Mouse (Mus musculus) kidney, embryonic 15.5 days (tissue): ENCODE results near the gene Ap5s1. TPM values are rescaled to one million over a fixed set of nuclear protein-coding genes. Genes with fewer than 3 reads are reported as not detected.

ENCODE experiments used
- ATAC-seq: fragments of 200-750 bp; cut with Nextera tagmentation; replicated peaks from 2 replicates; pipeline ENCODE4 v1.8.0; 2017; ENCODE audit warnings: moderate TSS enrichment; ENCODE audit not compliant: low FRiP score
- H3K27ac ChIP-seq: fragments of 300-500 bp; sonication (generic); 2 replicates; pipeline ENCODE4 v1.5.1; 2015; ENCODE audit warnings: mild to moderate bottlenecking, inconsistent platforms
- H3K27me3 ChIP-seq: fragments of 300-500 bp; sonication (generic); 2 replicates; pipeline ENCODE4 v1.6.1; 2015; ENCODE audit warnings: inconsistent platforms
- H3K36me3 ChIP-seq: fragments of 300-500 bp; sonication (generic); 2 replicates; pipeline ENCODE4 v1.6.1; 2015; ENCODE audit warnings: inconsistent platforms
- H3K4me1 ChIP-seq: fragments of 300-500 bp; sonication (generic); 2 replicates; pipeline ENCODE4 v1.6.1; 2015; ENCODE audit warnings: inconsistent platforms
- H3K4me2 ChIP-seq: fragments of 300-500 bp; sonication (generic); 2 replicates; pipeline ENCODE4 v1.6.1; 2015; ENCODE audit warnings: moderate library complexity, mild to moderate bottlenecking, inconsistent platforms
- H3K4me3 ChIP-seq: fragments of 300-500 bp; sonication (generic); replicated peaks from 2 replicates; pipeline ENCODE4 v1.5.1; 2015; ENCODE audit warnings: mild to moderate bottlenecking, inconsistent platforms
- H3K9ac ChIP-seq: fragments of 300-500 bp; sonication (generic); 2 replicates; pipeline ENCODE4 v1.6.1; 2015; ENCODE audit warnings: mild to moderate bottlenecking, inconsistent platforms
- H3K9me3 ChIP-seq: fragments of 300-500 bp; sonication (generic); replicated peaks from 2 replicates; pipeline ENCODE4 v1.6.1; 2016; ENCODE audit warnings: inconsistent platforms
- WGBS: fragments of 180-500 bp; shearing (Covaris S2); methylation state at CpG from one replicate; pipeline ENCODE4 v1.1.7; 2015; ENCODE audit warnings: mixed read lengths; 5-methylcytosine and 5-hydroxymethylcytosine counted together
- polyA plus RNA-seq: library from polyadenylated mRNA; unstranded; fragments of >200 nt; fragmentation: Nextera tagmentation; extraction: Ambion mirVana; gene quantifications from 2 replicates; pipeline ENCODE4 v1.2.1, GENCODE M21; 2015

The Ap5s1 gene
- polyA plus RNA-seq: 25.6 TPM in 2 replicates

GRCm38 (mm10) chr2:131206778-131207177, at the start of gene Ap5s1:
Gene Ap5s1 (plus strand): TSS chr2:131207078.
- Histone ChIP-seq H3K9me3 (no peaks in the 10 kb centered on the region), H3K36me3 (no peaks in the 10 kb centered on the region)

GRCm38 (mm10) chr2:131159491-131159910, 47.4 kb upstream of the Ap5s1 start:
- Histone ChIP-seq H3K9ac (peak overlapping the region; percentile 85), H3K4me2 (peak overlapping the region; percentile 90), H3K27ac (peak overlapping the region; percentile 84), H3K4me3 (peak overlapping the region; percentile 77), H3K27me3 (no peaks in the 10 kb centered on the region; the same call in 1 of the 2 replicates), H3K36me3 (peaks cover 3% of the 10 kb centered on the region; the same call in 1 of the 2 replicates), H3K4me1 (peaks cover 23% of the 10 kb centered on the region), H3K9me3 (no peaks in the 10 kb centered on the region)
- WGBS: 0% methylated on average over 18 of the region's 18 CpGs
- ATAC-seq: peak; percentile 63

More at GRCm38 (mm10) chr2:131206778-131207177, at the start of gene Ap5s1:
- Histone ChIP-seq H3K9ac (no peak within 1 kb of the TSS), H3K4me1 (peaks cover 34% of the 10 kb centered on the region), H3K27me3 (no peaks in the 10 kb centered on the region), H3K4me2 (no peak within 1 kb of the TSS), H3K27ac (no peak within 1 kb of the TSS), H3K4me3 (no peak within 1 kb of the TSS)
- ATAC-seq: no peak
- 62% methylated on average over 4 of the region's 4 CpGs for WGBS

- Histone ChIP-seq H3K9ac (peak within 1 kb of the TSS; percentile 85), H3K4me1 (peaks cover 23% of the 10 kb centered on the region), H3K27me3 (no peaks in the 10 kb centered on the region; the same call in 1 of the 2 replicates), H3K4me2 (peak within 1 kb of the TSS; percentile 90), H3K9me3 (no peaks in the 10 kb centered on the region), H3K27ac (peak within 1 kb of the TSS; percentile 94), H3K36me3 (peaks cover 3% of the 10 kb centered on the region; the same call in 1 of the 2 replicates), H3K4me3 (peak within 1 kb of the TSS; percentile 77)
- under 1% methylated on average over 54 of the region's 54 CpGs for WGBS
- ATAC-seq: peak; percentile 96
Observed at GRCm38 (mm10) chr2:131159938-131160581, 46.8 kb upstream of the Ap5s1 start, which contains the start of gene 1700037H04Rik. Gene 1700037H04Rik (minus strand): TSS chr2:131160081.

GRCm38 (mm10) chr2:131160671-131161111, 46.2 kb upstream of the Ap5s1 start:
- Histone ChIP-seq H3K9me3 (no peaks in the 10 kb centered on the region), H3K36me3 (no peaks in the 10 kb centered on the region), H3K27ac (peak overlapping the region; percentile 94), H3K4me2 (peak overlapping the region; percentile 90), H3K9ac (peak overlapping the region; percentile 82), H3K4me3 (peak overlapping the region; percentile 77), H3K27me3 (no peaks in the 10 kb centered on the region; the same call in 1 of the 2 replicates), H3K4me1 (peaks cover 23% of the 10 kb centered on the region)
- WGBS: under 1% methylated on average over 17 of the region's 17 CpGs
- no peak; the same call in 1 of the 2 replicates for ATAC-seq

- no peak for ATAC-seq
- Histone ChIP-seq H3K9me3 (no peaks in the 10 kb centered on the region), H3K27me3 (no peaks in the 10 kb centered on the region; the same call in 1 of the 2 replicates), H3K36me3 (no peaks in the 10 kb centered on the region), H3K4me3 (no peak overlapping the region), H3K27ac (no peak overlapping the region), H3K4me1 (peaks cover 13% of the 10 kb centered on the region), H3K4me2 (no peak overlapping the region), H3K9ac (no peak overlapping the region)
- 70% methylated on average over 7 of the region's 7 CpGs for WGBS
Observed at GRCm38 (mm10) chr2:131163924-131164323, 43.0 kb upstream of the Ap5s1 start.

- Histone ChIP-seq H3K4me1 (peaks cover 12% of the 10 kb centered on the region), H3K27me3 (peaks cover 10% of the 10 kb centered on the region), H3K9me3 (no peaks in the 10 kb centered on the region), H3K27ac (no peak overlapping the region), H3K36me3 (no peaks in the 10 kb centered on the region), H3K9ac (no peak overlapping the region), H3K4me3 (no peak overlapping the region), H3K4me2 (no peak overlapping the region)
- WGBS: 85% methylated on average over 2 of the region's 2 CpGs
- no peak for ATAC-seq
Observed at GRCm38 (mm10) chr2:131166172-131166571, 40.7 kb upstream of the Ap5s1 start.

GRCm38 (mm10) chr2:131167984-131168383, 38.9 kb upstream of the Ap5s1 start:
- Histone ChIP-seq H3K9ac (no peak overlapping the region), H3K4me3 (no peak overlapping the region), H3K9me3 (no peaks in the 10 kb centered on the region), H3K4me2 (no peak overlapping the region), H3K4me1 (peaks cover 19% of the 10 kb centered on the region), H3K36me3 (no peaks in the 10 kb centered on the region), H3K27me3 (peaks cover 28% of the 10 kb centered on the region), H3K27ac (no peak overlapping the region)
- 64% methylated on average over 6 of the region's 6 CpGs for WGBS
- no peak for ATAC-seq

- peaks cover 37% of the 10 kb centered on the region for H3K27me3 ChIP-seq
- no peak overlapping the region for H3K9ac ChIP-seq
- no peaks in the 10 kb centered on the region for H3K9me3 ChIP-seq
- no peak overlapping the region for H3K4me3 ChIP-seq
- H3K36me3 ChIP-seq: no peaks in the 10 kb centered on the region
- no peak overlapping the region for H3K27ac ChIP-seq
- no peak overlapping the region for H3K4me2 ChIP-seq
- 82% methylated on average over 1 of the region's 1 CpGs for WGBS
- ATAC-seq: no peak
- H3K4me1 ChIP-seq: peaks cover 20% of the 10 kb centered on the region
Observed at GRCm38 (mm10) chr2:131168914-131169313, 38.0 kb upstream of the Ap5s1 start.

- H3K4me1 ChIP-seq: peaks cover 38% of the 10 kb centered on the region
- H3K4me3 ChIP-seq: peak overlapping the region; percentile 37
- 13% methylated on average over 9 of the region's 9 CpGs for WGBS
- H3K27me3 ChIP-seq: peaks cover 41% of the 10 kb centered on the region
- no peak overlapping the region for H3K27ac ChIP-seq
- peak overlapping the region; percentile 28; the same call in 1 of the 2 replicates for H3K9ac ChIP-seq
- H3K36me3 ChIP-seq: 0 out of 2 replicates have a peak, but pooled peaks cover 3% of the 10 kb centered on the region
- peak overlapping the region; percentile 61 for H3K4me2 ChIP-seq
- no peak for ATAC-seq
- H3K9me3 ChIP-seq: no peaks in the 10 kb centered on the region
Observed at GRCm38 (mm10) chr2:131170936-131171335, 35.9 kb upstream of the Ap5s1 start.

- H3K27me3 ChIP-seq: peaks cover 41% of the 10 kb centered on the region
- H3K9ac ChIP-seq: peak overlapping the region; percentile 28; the same call in 1 of the 2 replicates
- peaks cover 44% of the 10 kb centered on the region for H3K4me1 ChIP-seq
- H3K9me3 ChIP-seq: no peaks in the 10 kb centered on the region
- no peak for ATAC-seq
- 4% methylated on average over 43 of the region's 43 CpGs for WGBS
- peak overlapping the region; percentile 61 for H3K4me2 ChIP-seq
- no peak overlapping the region for H3K27ac ChIP-seq
- H3K4me3 ChIP-seq: peak overlapping the region; percentile 37
- H3K36me3 ChIP-seq: 0 out of 2 replicates have a peak, but pooled peaks cover 3% of the 10 kb centered on the region
Observed at GRCm38 (mm10) chr2:131171401-131172104, 35.3 kb upstream of the Ap5s1 start.

- WGBS: 48% methylated on average over 9 of the region's 9 CpGs
- Histone ChIP-seq H3K9me3 (no peaks in the 10 kb centered on the region), H3K27me3 (peaks cover 41% of the 10 kb centered on the region), H3K27ac (no peak overlapping the region), H3K4me3 (no peak overlapping the region), H3K9ac (no peak overlapping the region), H3K36me3 (0 out of 2 replicates have a peak, but pooled peaks cover 9% of the 10 kb centered on the region), H3K4me1 (peaks cover 52% of the 10 kb centered on the region), H3K4me2 (no peak overlapping the region)
- no peak for ATAC-seq
Observed at GRCm38 (mm10) chr2:131172322-131172721, 34.6 kb upstream of the Ap5s1 start.

- Histone ChIP-seq H3K4me1 (peaks cover 69% of the 10 kb centered on the region), H3K27ac (0 out of 2 replicates have a peak overlapping the region, but pooled peaks have one; percentile 76), H3K4me2 (peak overlapping the region; percentile 72), H3K9me3 (no peaks in the 10 kb centered on the region), H3K9ac (no peak overlapping the region), H3K36me3 (0 out of 2 replicates have a peak, but pooled peaks cover 10% of the 10 kb centered on the region), H3K27me3 (peaks cover 41% of the 10 kb centered on the region), H3K4me3 (peak overlapping the region; percentile 42)
- 0 out of 2 replicates have a peak, but pooled peaks have one; percentile 19 for ATAC-seq
- WGBS: 6% methylated on average over 11 of the region's 11 CpGs
Observed at GRCm38 (mm10) chr2:131174700-131175099, 32.2 kb upstream of the Ap5s1 start.
